Mouse (Mus musculus): ENCODE measurements around the gene Gm49661. TPM values are rescaled to one million over a fixed set of nuclear protein-coding genes. Genes with fewer than 3 reads are reported as not detected.

The Gm49661 gene
- total RNA-seq, 2 experiments from 2014 or later, result not detected

GRCm38 (mm10) chr8:84984294-84985048 lies 15.2 kb upstream of the Gm49661 start:
- no peak for DNase-seq (ENCODE audit: low spot score in 2 of 2)

GRCm38 (mm10) chr8:84982499-84983011 lies 13.3 kb upstream of the Gm49661 start:
- no peak for DNase-seq (ENCODE audit: low spot score in 2 of 2)

GRCm38 (mm10) chr8:84981644-84982498 lies 12.6 kb upstream of the Gm49661 start:
- no peak for DNase-seq (ENCODE audit: low spot score in 2 of 2)

GRCm38 (mm10) chr8:84980622-84981358 lies 11.6 kb upstream of the Gm49661 start:
- DNase-seq (ENCODE audit: low spot score in 2 of 2), result peak in 1 of 2 experiments; percentile 25

DNA sequence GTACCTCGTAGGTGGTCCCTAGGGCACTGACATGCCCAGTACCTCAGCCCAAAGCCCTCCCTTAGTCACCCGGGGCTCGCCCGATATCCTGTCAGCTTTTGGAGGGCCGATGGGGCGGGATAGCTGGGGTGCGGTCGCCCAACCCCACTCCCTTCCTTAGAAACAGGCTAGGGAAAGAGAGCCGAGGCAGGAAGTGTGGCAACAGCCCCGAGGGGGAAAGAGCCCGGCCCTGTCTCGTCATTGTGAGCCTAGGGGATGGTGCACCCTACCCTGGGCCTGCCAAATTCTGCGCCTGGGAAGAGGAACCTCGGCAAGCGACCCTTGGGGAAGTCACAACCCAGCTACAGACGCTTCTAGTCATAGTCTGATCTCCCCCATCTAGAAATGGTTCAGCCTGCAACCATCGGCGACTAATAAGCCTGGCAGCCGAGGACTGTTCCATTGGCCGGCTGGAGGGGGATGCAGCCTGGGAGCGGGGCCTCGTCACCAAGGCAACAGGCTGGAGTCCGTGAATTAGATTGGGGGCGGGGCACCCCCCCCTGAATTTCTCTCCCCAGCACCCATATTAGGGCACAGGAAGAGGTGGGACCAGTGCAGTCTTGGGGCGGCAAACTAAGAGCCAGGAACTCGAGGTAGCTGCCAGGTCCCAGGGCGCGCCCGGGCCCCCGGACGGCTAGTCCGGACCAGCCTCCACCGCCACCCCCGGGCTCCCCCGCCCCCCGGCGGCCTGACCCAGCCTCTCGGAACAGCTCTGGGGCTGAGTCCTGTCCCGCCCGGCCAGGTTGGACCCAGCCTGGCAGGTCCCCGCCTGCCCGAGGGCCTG lies 10.6 kb upstream of the Gm49661 start:
- peak; percentile 89 to 93 for DNase-seq (ENCODE audit: low spot score in 2 of 2)

GRCm38 (mm10) chr8:84978248-84978940 lies 9.2 kb upstream of the Gm49661 start, which contains the start of gene Junb:
Junb (minus strand) TSS chr8:84978718.
- peak; percentile 97 to 98 for DNase-seq (ENCODE audit: low spot score in 2 of 2)

- peak; percentile 70 to 71 for DNase-seq (ENCODE audit: low spot score in 2 of 2)
Measured at GRCm38 (mm10) chr8:84977435-84978247, 8.4 kb upstream of the Gm49661 start.

- no peak for DNase-seq (ENCODE audit: low spot score in 2 of 2)
Measured at GRCm38 (mm10) chr8:84976763-84977434, 7.7 kb upstream of the Gm49661 start.

GRCm38 (mm10) chr8:84976031-84976762 lies 7.0 kb upstream of the Gm49661 start:
- DNase-seq (ENCODE audit: low spot score in 2 of 2), result peak; percentile 95 to 96

- DNase-seq (ENCODE audit: low spot score in 2 of 2), result peak; percentile 56 to 62
Measured at GRCm38 (mm10) chr8:84975434-84975833, 6.2 kb upstream of the Gm49661 start.

DNA sequence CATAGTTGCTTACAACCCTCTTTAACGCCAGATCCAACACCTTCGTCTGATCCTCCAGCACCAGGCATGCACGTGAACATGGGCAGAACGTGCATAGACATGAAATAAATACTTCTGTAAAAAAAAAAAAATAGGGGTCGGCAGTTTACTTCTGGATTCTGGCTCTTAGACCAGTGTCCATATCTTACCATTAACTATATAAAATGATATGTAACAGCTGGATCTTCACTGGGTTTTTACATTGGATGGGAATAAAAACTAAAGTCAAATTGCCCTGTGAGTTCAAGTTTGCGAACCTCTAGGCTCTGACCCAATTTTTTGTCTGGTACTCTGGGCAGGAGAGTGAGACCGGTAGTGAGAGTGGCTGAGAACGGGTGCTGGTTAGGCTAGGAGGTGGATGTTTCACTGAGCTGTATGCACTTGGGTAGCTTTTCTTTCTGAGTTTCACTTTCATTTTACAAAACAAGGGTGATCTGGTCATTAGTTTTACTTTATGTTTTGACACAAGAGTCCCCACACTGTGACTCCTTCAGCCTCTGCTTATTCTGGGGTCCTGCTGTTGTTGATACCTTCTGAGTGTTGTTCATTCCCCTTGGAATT lies 5.4 kb upstream of the Gm49661 start:
- no peak for DNase-seq (ENCODE audit: low spot score in 2 of 2)

- peak; percentile 35 to 43 for DNase-seq (ENCODE audit: low spot score in 2 of 2)
Measured at GRCm38 (mm10) chr8:84973803-84974542, 4.7 kb upstream of the Gm49661 start.

DNA sequence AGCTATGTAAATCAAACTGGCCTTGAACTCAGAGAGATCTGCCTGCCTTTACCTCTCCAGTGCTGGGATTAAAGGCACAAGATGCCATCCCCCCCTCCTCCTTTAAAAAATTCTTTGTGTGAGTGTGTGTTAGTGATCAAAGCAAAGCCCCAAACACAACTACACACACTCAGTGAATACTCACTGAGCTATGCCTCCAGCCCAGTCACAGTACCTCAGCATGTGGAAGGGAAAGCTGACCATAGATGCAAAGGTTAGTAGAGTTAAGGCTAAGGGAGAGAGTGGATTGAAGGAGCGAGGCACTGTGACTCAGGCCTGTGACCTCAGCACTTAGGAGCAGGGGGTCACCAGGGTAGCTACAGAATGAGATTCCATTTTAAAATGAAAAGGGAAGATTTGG lies 3.8 kb upstream of the Gm49661 start:
- DNase-seq (ENCODE audit: low spot score in 2 of 2), result no peak

DNA sequence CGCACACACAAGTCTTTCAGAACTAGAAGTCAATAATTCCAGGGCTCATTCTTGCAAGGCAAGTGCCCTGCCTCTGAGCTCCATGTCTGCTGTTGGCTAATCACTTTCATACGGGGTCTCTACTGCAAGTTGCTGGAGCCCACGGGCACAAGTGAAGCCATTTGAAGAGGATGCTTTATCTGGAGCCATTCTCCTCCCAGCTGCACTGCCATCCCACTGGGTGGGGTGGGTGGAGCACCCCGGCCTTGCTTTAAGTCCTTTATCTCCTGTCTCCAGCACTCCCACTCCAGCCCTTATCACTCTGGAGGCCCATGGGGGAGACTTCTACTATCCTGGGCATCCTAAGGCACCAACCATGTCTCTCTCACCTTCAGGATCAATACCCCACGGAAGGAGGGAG lies 1.7 kb upstream of the Gm49661 start:
- DNase-seq (ENCODE audit: low spot score in 2 of 2), result no peak

DNA sequence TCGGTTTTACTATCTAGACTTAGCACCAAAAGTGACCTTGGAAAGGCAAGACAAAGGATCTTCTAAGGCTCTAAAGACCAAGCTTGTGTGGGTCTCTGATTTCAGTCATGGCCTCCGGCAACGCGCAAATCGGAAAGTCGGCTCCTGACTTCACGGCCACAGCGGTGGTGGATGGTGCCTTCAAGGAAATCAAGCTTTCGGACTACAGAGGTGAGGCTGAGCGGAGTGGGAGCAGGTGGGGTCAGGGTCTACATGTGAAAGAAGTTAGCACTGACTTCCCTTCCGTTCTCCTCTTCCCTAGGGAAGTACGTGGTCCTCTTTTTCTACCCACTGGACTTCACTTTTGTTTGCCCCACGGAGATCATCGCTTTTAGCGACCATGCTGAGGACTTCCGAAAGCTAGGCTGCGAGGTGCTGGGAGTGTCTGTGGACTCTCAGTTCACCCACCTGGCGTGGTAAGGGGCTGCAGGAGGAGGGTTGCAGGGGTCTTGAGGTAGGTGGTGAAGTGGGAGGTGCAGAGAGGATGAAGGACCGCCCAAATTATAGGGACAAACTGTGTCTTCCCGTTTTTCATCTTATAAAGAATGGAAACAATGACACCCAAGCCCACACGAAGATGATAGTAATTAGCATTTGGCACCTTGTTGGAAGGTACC lies 1.0 kb upstream of the Gm49661 start:
- DNase-seq (ENCODE audit: low spot score in 2 of 2), result no peak

DNA sequence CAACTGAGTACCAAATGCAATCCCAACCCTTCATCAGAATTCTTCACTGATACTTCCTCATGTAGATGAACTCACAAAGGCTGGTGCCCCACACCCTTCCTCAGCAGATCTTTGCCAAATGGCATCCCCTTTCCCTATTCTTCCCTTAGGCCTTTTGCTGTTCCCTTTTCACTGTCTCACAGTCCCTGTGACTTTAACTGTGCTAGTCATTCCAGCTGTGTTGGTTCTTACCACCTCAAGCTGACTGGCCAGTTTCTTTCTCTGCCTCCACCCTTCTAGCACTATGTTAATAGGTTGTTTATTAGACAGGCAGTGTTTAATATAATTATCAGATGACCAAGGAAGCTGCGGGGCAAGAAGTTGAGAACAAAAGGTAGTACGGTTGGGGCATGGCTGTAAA lies 583 bp downstream of the Gm49661 start:
- no peak for DNase-seq (ENCODE audit: low spot score in 2 of 2)
